Mouse (Mus musculus): ENCODE data around the gene Gm17631.
"Not testable (repeated sequence)": the region's sequence is repeated elsewhere in the genome, so short reads cannot be mapped to it uniquely, and the experiment has no call there.

Gm17631 gene

DNA sequence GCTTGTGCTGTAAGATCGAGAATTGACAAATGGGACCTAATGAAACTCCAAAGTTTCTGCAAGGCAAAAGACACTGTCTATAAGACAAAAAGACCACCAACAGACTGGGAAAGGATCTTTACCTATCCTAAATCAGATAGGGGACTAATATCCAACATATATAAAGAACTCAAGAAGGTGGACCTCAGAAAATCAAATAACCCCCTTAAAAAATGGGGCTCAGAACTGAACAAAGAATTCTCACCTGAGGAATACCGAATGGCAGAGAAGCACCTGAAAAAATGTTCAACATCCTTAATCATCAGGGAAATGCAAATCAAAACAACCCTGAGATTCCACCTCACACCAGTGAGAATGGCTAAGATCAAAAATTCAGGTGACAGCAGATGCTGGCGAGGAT is at the start of gene Gm17631:
Gm17631 (plus strand) TSS at position 301 of the 400 bp plus-strand sequence.
- not testable (repeated sequence) for DNase-seq (ENCODE audit: low spot score in 2 of 2)

DNA sequence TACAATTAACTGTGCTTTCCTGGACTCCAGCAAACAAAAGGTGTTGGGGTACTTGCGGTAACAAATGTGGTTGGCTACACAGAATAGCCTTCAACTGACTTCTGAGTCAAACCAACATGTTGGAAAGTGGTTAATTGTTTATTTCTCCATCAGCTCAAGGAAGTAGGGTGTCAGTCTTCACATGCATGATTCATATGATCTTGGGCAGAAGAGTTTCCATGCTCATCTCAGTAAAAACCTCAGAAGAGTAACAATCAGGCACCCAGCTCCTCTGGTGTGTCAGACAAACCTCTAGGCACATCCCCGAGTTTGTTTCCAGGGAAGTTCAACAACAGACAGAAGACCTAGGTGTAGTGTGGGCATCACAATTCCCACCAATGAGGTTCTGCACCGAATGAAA is 44.7 kb upstream of the Gm17631 start:
- DNase-seq (ENCODE audit: low spot score in 2 of 2), result no peak

DNA sequence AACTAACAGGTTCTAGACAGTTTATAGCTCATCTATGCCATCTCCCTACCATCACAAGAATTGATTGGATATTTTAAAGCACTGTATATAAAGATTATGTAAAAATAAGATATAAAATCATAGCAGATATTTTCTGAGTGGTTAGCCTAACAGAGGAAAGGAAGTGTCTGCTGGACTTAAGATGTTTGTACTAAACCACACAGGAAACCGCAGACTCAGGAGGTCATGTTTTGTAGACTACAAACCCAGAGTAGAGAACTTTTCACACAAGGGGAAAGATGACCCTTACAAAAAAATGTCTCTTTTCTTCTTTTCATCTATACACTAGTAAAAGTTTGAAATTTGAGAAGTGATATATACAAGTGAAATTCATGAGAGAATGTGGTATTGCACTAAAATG is 38.4 kb upstream of the Gm17631 start:
- DNase-seq (ENCODE audit: low spot score in 2 of 2), result no peak

DNA sequence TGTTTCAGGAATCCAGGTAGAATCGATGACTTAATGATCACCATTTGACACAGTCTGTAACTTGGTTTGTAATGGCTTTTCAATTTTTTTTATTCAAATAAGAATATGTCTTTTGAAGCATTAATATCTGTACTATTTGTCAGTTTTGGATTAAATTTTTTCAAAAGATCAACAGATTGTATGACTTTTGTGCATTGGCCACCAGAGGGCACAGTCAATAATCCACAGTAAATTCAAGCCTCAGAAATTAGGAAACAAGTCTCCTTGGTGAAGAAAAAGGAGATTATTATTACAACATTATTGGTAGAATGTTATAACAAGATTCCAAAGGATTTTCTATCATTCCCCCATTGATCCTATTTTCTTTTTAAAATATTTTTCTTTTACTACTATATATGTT is 36.9 kb upstream of the Gm17631 start:
- no peak for DNase-seq (ENCODE audit: low spot score in 2 of 2)

DNA sequence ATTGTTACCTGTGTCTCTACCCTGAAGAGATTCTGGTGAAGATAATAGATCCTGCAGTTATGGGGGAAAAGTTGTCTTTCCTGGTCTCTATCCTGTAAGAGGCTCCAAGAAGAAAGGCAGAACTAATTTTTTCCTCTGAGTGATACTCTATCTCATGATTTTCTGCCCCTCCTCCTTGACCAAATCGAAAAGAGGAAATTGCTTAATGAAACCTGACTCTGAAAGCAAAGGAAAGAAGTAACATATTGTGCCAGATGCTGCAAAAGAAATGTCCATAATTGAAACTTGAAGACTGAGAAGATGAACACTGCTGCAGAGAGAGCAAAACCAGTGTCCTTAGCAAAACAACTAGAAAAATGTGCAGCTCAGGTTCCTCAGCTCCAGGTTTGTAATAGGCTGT is 14.1 kb downstream of the Gm17631 start, which contains the start of gene Klra17:
Klra17 (minus strand) TSS at position 124 of the 400 bp plus-strand sequence.
- DNase-seq (ENCODE audit: low spot score in 2 of 2), result no peak

DNA sequence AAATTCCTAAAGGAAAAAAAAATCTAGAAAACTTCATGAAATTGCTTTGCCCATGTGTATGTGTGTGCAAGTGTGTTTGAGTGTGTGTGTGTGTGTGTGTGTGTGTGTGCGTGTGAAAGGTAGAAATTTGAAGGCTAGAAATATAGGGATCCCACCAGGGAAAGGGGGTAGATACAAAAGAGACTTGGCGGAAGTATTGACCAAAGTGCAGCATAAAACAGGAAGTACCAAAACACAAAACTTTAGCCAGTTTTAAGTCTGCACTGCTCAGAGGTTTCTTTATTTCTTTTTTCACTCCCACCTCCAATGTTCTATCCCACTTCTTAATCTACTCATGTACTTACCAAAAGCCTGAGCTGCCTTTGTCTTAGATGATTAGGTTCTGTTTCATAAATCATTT is 20.1 kb downstream of the Gm17631 start:
- no peak for DNase-seq (ENCODE audit: low spot score in 2 of 2)

Measured in urinary bladder, postnatal 36 days (tissue).